Mouse (Mus musculus): ENCODE results near the gene Tra2a. TPM values are rescaled to one million over a fixed set of nuclear protein-coding genes. Genes with fewer than 3 reads are reported as not detected.

Gene Tra2a
- polyA plus RNA-seq (2012; rRNA removed) = 266 and 284 TPM in 2 replicates

DNA sequence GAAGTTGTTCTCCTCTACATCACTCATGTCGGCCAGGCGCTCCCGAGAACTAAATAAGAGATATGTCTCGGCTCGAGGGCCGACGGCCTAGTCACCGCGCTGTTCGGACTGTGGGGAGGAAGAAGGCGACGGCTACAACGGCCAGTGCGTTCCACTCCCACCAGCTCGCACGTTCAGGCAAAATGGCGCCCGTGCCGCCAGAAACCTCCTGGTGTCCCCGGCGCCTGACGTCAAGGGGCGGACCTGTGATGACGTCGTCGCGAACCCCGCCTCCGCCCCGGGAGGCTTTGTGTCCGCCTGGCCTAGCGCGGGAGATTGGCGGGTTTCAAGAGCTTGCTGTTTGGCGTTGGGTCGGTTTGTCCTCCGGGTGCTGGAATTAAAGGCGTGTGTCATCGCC, at the start of gene Tra2a:
TSS of gene Tra2a (minus strand) at position 187 of the 397 bp plus-strand sequence.

DNA sequence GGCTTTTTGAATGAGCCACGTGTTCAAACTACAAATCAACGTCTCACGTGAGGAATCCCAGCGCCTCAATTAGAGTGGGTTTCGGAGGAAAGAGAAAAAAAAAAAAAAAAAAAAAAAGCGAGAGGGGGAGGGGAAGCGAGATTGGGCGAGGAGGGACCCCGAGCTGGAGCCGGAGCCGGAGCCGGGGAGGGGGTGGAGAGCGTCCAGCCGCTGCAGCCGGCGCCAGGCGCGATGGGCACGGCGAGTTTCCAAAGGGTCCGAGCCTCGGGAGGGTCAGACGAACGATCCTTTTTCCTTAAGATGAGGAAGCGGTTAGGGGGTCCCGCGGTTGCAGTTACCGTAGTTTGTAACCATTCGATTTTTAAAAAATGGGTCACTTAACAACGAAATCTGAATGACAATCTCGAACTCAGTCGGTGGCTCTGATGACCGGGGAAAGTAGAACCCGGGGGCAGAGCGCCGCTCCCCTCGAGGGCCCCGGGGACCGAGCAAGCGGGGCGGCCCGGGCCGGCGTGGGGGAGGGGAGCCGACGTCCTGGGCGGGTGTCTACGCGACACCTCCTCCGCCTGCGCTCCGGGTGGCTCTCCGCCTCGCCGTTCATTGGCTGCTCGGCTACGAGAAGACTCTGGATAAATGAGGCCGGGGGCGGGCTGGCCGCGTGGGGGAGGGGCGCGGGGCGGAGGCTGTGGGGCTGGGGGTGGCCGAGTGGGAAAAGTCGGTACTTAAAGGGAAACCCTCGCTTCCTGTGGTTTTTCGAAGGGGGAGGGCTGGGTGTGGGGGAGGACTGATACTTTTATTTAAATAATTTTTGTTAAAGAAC, 48.7 kb downstream of the Tra2a start, which contains the start of gene Igf2bp3:
TSS of gene Igf2bp3 (minus strand) at position 30 of the 820 bp plus-strand sequence.

Other genes starting within 250 kb of the Tra2a start
- gene Gpnmb, start 227.5 kb downstream of the Tra2a start, polyA plus RNA-seq (2012; rRNA removed) = 0.55 and 0.82 TPM in 2 replicates
- 30.8 and 33.8 TPM in 2 replicates for gene Malsu1, start 190.2 kb downstream of the Tra2a start, polyA plus RNA-seq (2012; rRNA removed)
- gene Igf2bp3, start 49.1 kb downstream of the Tra2a start, polyA plus RNA-seq (2012; rRNA removed) = 56.0 and 61.3 TPM in 2 replicates
- gene Ccdc126, start 55.2 kb upstream of the Tra2a start, polyA plus RNA-seq (2012; rRNA removed) = 2.7 and 4.1 TPM in 2 replicates
- 7.7 and 8.9 TPM in 2 replicates for gene Fam221a, start 103.7 kb upstream of the Tra2a start, polyA plus RNA-seq (2012; rRNA removed)
- 0.09 and 0.13 TPM in 2 replicates for gene Stk31, start 131.6 kb upstream of the Tra2a start, polyA plus RNA-seq (2012; rRNA removed)